Mouse (Mus musculus): ENCODE results near the gene Eva1a.

Eva1a gene

GRCm38 (mm10) chr6:82119322-82120162 is 78.7 kb downstream of the Eva1a start:
- in situ Hi-C loops (cut with MboI; ENCODE audit: low sequenced_read_pairs) = no loop called here

DNA sequence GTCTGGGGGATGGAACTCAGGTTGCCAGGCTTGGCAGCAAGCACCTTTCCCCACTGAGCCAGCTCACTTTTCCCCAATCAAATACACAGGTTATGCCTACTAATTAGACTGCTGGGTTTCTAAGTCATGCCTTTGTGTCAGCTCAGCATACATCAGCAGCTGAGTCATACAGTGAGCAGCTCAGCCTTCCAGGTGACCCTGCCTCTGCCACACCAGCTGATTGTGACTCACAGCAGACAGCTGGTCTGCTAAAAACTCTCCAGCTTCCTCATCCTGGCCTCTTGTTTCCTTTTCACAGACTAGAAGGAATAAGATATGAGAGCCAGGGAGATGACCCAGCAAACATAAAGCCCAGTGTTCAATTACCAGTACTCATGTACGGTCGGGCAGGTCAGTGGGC is 84.3 kb downstream of the Eva1a start:
- in situ Hi-C loops (cut with MboI; ENCODE audit: low sequenced_read_pairs) = no loop called here

DNA sequence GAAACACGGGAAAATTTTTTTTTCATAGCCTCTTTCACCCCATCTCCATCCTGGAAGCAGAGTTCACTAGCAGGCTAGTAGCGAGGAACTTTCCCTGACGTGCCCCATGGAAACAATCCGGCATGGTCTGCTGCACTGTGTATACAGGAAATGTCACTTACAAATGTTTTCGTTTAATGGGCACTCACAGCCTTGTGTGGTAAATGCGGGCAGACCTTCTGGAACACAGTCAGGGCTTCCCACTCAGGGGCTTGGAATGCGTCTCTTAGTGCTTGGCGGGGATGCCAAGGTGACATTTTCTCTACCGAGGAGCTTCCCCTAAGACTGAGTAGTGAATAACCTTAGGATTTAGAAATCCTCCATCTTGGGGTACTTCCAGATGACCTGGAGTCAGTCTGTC is 87.0 kb downstream of the Eva1a start:
- in situ Hi-C loops (cut with MboI; ENCODE audit: low sequenced_read_pairs) = no loop called here

- in situ Hi-C loops (cut with MboI; ENCODE audit: low sequenced_read_pairs) = no loop called here
These were observed 88.9 kb downstream of the Eva1a start for GRCm38 (mm10) chr6:82129630-82130217.

- in situ Hi-C loops (cut with MboI; ENCODE audit: low sequenced_read_pairs) = no loop called here
These were observed 92.2 kb downstream of the Eva1a start for GRCm38 (mm10) chr6:82132876-82133591.

DNA sequence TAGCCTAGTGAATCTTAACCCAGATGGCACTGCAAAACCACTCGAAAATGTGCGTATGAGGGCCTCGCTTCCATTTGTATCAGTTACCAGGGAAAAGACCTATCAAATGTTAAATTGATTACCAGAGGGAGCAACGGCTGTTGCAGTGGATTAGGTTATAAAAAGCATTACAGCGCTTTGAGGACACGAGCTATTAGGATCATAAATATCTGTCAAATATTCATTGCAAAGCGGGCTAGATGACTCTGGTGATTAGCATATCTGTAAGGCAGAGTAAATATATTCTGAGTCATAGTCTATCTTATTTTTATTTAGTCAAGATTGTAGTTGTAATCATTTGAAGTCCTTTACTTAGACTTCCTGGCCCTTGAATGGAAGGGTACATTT is 92.7 kb downstream of the Eva1a start:
- in situ Hi-C loops (cut with MboI; ENCODE audit: low sequenced_read_pairs) = no loop called here

GRCm38 (mm10) chr6:82135959-82136712 is 95.3 kb downstream of the Eva1a start:
- in situ Hi-C loops (cut with MboI; ENCODE audit: low sequenced_read_pairs) = no loop called here
